Mouse (Mus musculus): Measurements from ENCODE around the gene Nabp1.

DNA sequence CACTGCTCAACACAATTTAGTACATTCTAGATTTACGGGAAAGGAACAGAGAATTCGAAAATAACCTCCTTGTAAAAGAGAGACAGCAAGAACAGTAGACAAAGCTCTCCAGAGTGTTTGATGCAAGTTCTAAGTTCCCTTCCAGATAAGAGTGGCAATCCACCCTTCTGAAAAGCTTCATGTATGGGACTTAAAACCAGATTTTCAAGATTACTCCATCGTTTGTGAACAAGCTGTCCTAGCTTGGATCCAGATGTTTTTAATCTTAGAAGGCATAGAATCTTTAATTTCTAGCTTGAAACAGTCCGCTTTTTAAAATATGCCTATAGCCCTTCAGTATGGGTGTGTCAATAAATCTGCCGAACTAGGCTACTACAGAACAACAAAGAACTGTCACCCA lies 11.0 kb downstream of the Nabp1 start:
- no peak for TF ChIP-seq GATA1 (IDR thresholded peaks at IDR 0.05; ENCODE audit: borderline replicate concordance, low read length)
- no peak for TF ChIP-seq FLI1 (IDR thresholded peaks at IDR 0.05; ENCODE audit: low read length)

Measured in megakaryocyte, embryonic 14.5 days (primary cell).